8 mouse cellular contexts compared by ENCODE assay signal in the genomic region with DNA sequence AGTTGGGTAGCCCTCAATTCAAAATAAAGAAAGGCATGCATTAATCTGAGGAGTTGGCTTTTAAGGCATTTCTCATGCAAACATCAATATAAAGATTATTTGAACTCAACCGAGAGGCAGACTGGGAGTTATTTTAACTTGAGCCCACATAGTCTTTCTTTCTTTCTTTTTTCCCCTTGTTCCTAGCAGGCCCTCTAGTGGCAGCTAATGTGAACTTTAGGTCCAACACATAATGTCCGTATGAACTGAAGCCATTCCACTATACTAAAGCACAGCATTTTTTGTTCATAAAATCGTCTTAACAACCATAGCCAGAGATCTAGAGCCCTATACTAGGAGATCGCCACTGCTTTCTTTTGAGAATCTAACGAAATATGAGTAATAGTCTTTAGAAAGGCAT. TPM values are rescaled to one million over a fixed set of nuclear protein-coding genes. Genes with fewer than 3 reads are reported as not detected.
A peak's percentile ranks its signal among the peaks of the same experiment; 100 is the strongest.
DNase-seq lines count a peak whose midpoint lies in the region; ATAC-seq and TF ChIP-seq lines count a peak whose summit lies in the region.

No protein-coding gene starts in this region.

- H3K9me3 ChIP-seq in heart, postnatal 0 days (replicated peaks; ENCODE audit: control insufficient read depth, low read length), result 0 out of 2 replicates have a peak, but pooled peaks cover 3% of the 10 kb centered on the region
- H3K9me3 ChIP-seq in heart, embryonic 12.5 days (replicated peaks), result 0 out of 2 replicates have a peak, but pooled peaks cover 2% of the 10 kb centered on the region
- H3K9me3 ChIP-seq in embryonic facial prominence, embryonic 14.5 days (ENCODE audit: control insufficient read depth, low read length), result no peaks in the 10 kb centered on the region
- H3K9me3 ChIP-seq in stomach, postnatal 0 days (ENCODE audit: control insufficient read depth, low read length), result no peaks in the 10 kb centered on the region

- 0 out of 2 replicates have a peak, but pooled peaks cover 4% of the 10 kb centered on the region for H3K4me1 ChIP-seq in heart, postnatal 0 days (ENCODE audit: control insufficient read depth, insufficient read depth)
- H3K4me1 ChIP-seq in heart, embryonic 12.5 days (replicated peaks), result no peaks in the 10 kb centered on the region; the same call in 1 of the 2 replicates
- peaks cover 10% of the 10 kb centered on the region for H3K4me1 ChIP-seq in embryonic facial prominence, embryonic 14.5 days (ENCODE audit: control insufficient read depth, insufficient read depth, low read length)
- no peaks in the 10 kb centered on the region for H3K4me1 ChIP-seq in stomach, postnatal 0 days (replicated peaks; ENCODE audit: control insufficient read depth, insufficient read depth)

- no peak overlapping the region for H3K27ac ChIP-seq in heart, postnatal 0 days (ENCODE audit: low read depth)
- H3K27ac ChIP-seq in heart, embryonic 12.5 days (ENCODE audit: poor library complexity, severe bottlenecking), result no peak overlapping the region
- H3K27ac ChIP-seq in embryonic facial prominence, embryonic 14.5 days (replicated peaks; ENCODE audit: low read depth, low read length), result no peak overlapping the region
- H3K27ac ChIP-seq in stomach, postnatal 0 days (replicated peaks), result no peak overlapping the region

- peak; percentile 77 for TF ChIP-seq CTCF in heart, postnatal 0 days (IDR thresholded peaks at IDR 0.05; ENCODE audit: low read depth)
- TF ChIP-seq CTCF in stomach, postnatal 0 days (IDR thresholded peaks at IDR 0.05; ENCODE audit: low read depth), result peak; percentile 88

- no peak overlapping the region for H3K4me2 ChIP-seq in heart, postnatal 0 days (ENCODE audit: low read depth, low read length)
- no peak overlapping the region for H3K4me2 ChIP-seq in heart, embryonic 12.5 days
- no peak overlapping the region for H3K4me2 ChIP-seq in embryonic facial prominence, embryonic 14.5 days (ENCODE audit: low read depth, low read length)
- no peak overlapping the region for H3K4me2 ChIP-seq in stomach, postnatal 0 days (replicated peaks; ENCODE audit: low read depth)

- no peaks in the 10 kb centered on the region for H3K36me3 ChIP-seq in heart, postnatal 0 days (replicated peaks; ENCODE audit: control insufficient read depth, insufficient read depth, low read length)
- H3K36me3 ChIP-seq in heart, embryonic 12.5 days, result no peaks in the 10 kb centered on the region
- no peaks in the 10 kb centered on the region for H3K36me3 ChIP-seq in embryonic facial prominence, embryonic 14.5 days (ENCODE audit: control insufficient read depth, insufficient read depth, low read length)
- H3K36me3 ChIP-seq in stomach, postnatal 0 days (ENCODE audit: control insufficient read depth, insufficient read depth, low read length), result no peaks in the 10 kb centered on the region

- no peak for TF ChIP-seq EP300 in heart, postnatal 0 days (IDR thresholded peaks at IDR 0.05; ENCODE audit: low read depth)
- TF ChIP-seq EP300 in stomach, postnatal 0 days (optimal IDR thresholded peaks at IDR 0.05), result no peak

- intact Hi-C loops in left cerebral cortex, postnatal 10 days (cut with DNase I), result loop anchor here (5.0 to 10.0 kb wide), 2 partner anchors 240 to 392 kb away; no protein-coding TSS in a partner anchor

- H3K27me3 ChIP-seq in heart, postnatal 0 days (ENCODE audit: control insufficient read depth, insufficient read depth, low read length), result no peaks in the 10 kb centered on the region
- no peaks in the 10 kb centered on the region for H3K27me3 ChIP-seq in heart, embryonic 12.5 days (replicated peaks)
- H3K27me3 ChIP-seq in embryonic facial prominence, embryonic 14.5 days (replicated peaks; ENCODE audit: control insufficient read depth, insufficient read depth, low read length), result no peaks in the 10 kb centered on the region
- no peaks in the 10 kb centered on the region for H3K27me3 ChIP-seq in stomach, postnatal 0 days (ENCODE audit: control insufficient read depth, insufficient read depth, low read length)

- H3K9ac ChIP-seq in heart, postnatal 0 days (replicated peaks; ENCODE audit: low read depth, low read length), result no peak overlapping the region
- no peak overlapping the region for H3K9ac ChIP-seq in heart, embryonic 12.5 days
- no peak overlapping the region for H3K9ac ChIP-seq in embryonic facial prominence, embryonic 14.5 days (ENCODE audit: low read depth, low read length)
- no peak overlapping the region for H3K9ac ChIP-seq in stomach, postnatal 0 days (ENCODE audit: low read length)

- DNase-seq in heart, postnatal 0 days (ENCODE audit: low spot score), result peak; percentile 26
- DNase-seq in urinary bladder, postnatal 14 days (ENCODE audit: low spot score), result peak; percentile 61
- no peak for DNase-seq in urinary bladder, postnatal 4 days (ENCODE audit: low spot score in 2 of 2)
- peak; percentile 70 for DNase-seq in embryonic facial prominence, embryonic 14.5 days (ENCODE audit: low spot score)
- DNase-seq in left cerebral cortex, postnatal 10 days (ENCODE audit: extremely low spot score in 1 of 2, low spot score in 2 of 2), result peak; percentile 32 to 49
- DNase-seq in stomach, postnatal 0 days (ENCODE audit: low spot score), result no peak
- no peak for DNase-seq in neural tube, embryonic 10.5 days (ENCODE audit: extremely low spot score, low spot score)

- no peak for ATAC-seq in heart, postnatal 0 days (ENCODE audit: insufficient read depth, low read depth)
- ATAC-seq in heart, embryonic 12.5 days (ENCODE audit: insufficient number of reproducible peaks, low FRiP score), result no peak
- ATAC-seq in embryonic facial prominence, embryonic 14.5 days (ENCODE audit: low read depth), result no peak
- ATAC-seq in stomach, postnatal 0 days (ENCODE audit: low FRiP score, low TSS enrichment), result no peak

- no peak overlapping the region for H3K4me3 ChIP-seq in heart, postnatal 0 days (ENCODE audit: low read depth, low read length)
- H3K4me3 ChIP-seq in heart, embryonic 12.5 days, result no peak overlapping the region
- H3K4me3 ChIP-seq in embryonic facial prominence, embryonic 14.5 days (ENCODE audit: low read depth, low read length), result no peak overlapping the region
- no peak overlapping the region for H3K4me3 ChIP-seq in stomach, postnatal 0 days (ENCODE audit: low read depth, low read length)

- WGBS in heart, postnatal 0 days, result 9% methylated on average over 5 of the region's 5 CpGs
- WGBS in heart, embryonic 12.5 days, result 23% methylated on average over 5 of the region's 5 CpGs
- 19% methylated on average over 5 of the region's 5 CpGs for WGBS in embryonic facial prominence, embryonic 14.5 days
- WGBS in stomach, postnatal 0 days, result 28% methylated on average over 5 of the region's 5 CpGs

RNA-seq across cellular contexts. Expression of a gene that starts 42.6 kb away (rescaled TPM):
- total RNA-seq in heart, postnatal 0 days (2014; rRNA removed; ENCODE audit: low replicate concordance), result 0.31 TPM in 1 of 2 replicates, not detected in the other
- polyA plus RNA-seq in heart, postnatal 0 days (2015; fragmentation: Nextera tagmentation; extraction: Ambion mirVana), result not detected in 2 replicates
- 0.09 TPM in 1 of 2 replicates, not detected in the other for polyA plus RNA-seq in heart, embryonic 12.5 days (2016; fragmentation: Nextera tagmentation; extraction: Ambion mirVana)
- polyA plus RNA-seq in embryonic facial prominence, embryonic 14.5 days (2014; fragmentation: Nextera tagmentation; extraction: Ambion mirVana), result 0.16 and 0.22 TPM in 2 replicates
- total RNA-seq in left cerebral cortex, postnatal 10 days (2021), result under 1 TPM in 1 of 2 experiments, not detected in 1; 0.28 TPM
- polyA plus RNA-seq in stomach, postnatal 0 days (2015; fragmentation: Nextera tagmentation; extraction: Ambion mirVana), result 0.04 and 0.23 TPM in 2 replicates

Comparison
In these comparisons a context has a peak if more than half of its experiments do, and no peak if none do; other contexts are left out.
1. DNase-seq: peak in heart, postnatal 0 days (single experiment), urinary bladder, postnatal 14 days (single experiment), embryonic facial prominence, embryonic 14.5 days (single experiment) and left cerebral cortex, postnatal 10 days (2 of 2); none in urinary bladder, postnatal 4 days (0 of 2), stomach, postnatal 0 days (single experiment) and neural tube, embryonic 10.5 days (single experiment).